ENCODE assay signal across 8 mouse cellular contexts in genomic region chr2:33957754-33958153, GRCm38 (mm10).
A peak's percentile ranks its signal among the peaks of the same experiment; 100 is the strongest.
DNase-seq lines count a peak whose midpoint lies in the region; ATAC-seq lines count a peak whose summit lies in the region.

No protein-coding gene starts in this region.

- ATAC-seq in cerebellum, adult (ENCODE audit: insufficient number of reproducible peaks, low FRiP score, low TSS enrichment): no peak
- ATAC-seq in granulocyte monocyte progenitor cell, adult 5-6 weeks (replicated peaks; ENCODE audit: poor library complexity, severe bottlenecking): 0 out of 2 replicates have a peak, but pooled peaks have one; percentile 42
- peak; percentile 57 for ATAC-seq in megakaryocyte progenitor cell, adult 5-6 weeks (replicated peaks; ENCODE audit: poor library complexity)

- peak; percentile 33 to 63 for DNase-seq in cerebellum, postnatal 14 days
- DNase-seq in left cerebral cortex, postnatal 14 days (ENCODE audit: low spot score in 2 of 2): peak; percentile 40 to 64
- no peak for DNase-seq in left cerebral cortex, adult 8-10 months (ENCODE audit: low spot score in 2 of 2)
- DNase-seq in adipocyte (ENCODE audit: low spot score): peak; percentile 74
- no peak for DNase-seq in cerebellum, adult 9-10 months

- intact Hi-C loops in left cerebral cortex, postnatal 14 days (cut with DNase I): loop anchor here (5.0 kb wide), 2 partner anchors 135 to 210 kb away; no protein-coding TSS in a partner anchor

Comparison
In these comparisons a context has a peak if more than half of its experiments do, and no peak if none do; other contexts are left out.
1. DNase-seq: peak in cerebellum, postnatal 14 days (2 of 2), left cerebral cortex, postnatal 14 days (2 of 2) and adipocyte (single experiment); none in left cerebral cortex, adult 8-10 months (0 of 2) and cerebellum, adult 9-10 months (single experiment).